Mouse (Mus musculus) G1E (cell line): ENCODE measurements at regions not wholly inside any gene's neighbourhood (a gene's known extent, or its start where the extent isn't known, plus 50 kb on each side); places are given as distances from the start of the nearest gene placed in this dataset.

ENCODE experiments used
- GATA1 ChIP-seq: IDR thresholded peaks from 2 replicates; pipeline ENCODE4 v1.6.1; 2012; ENCODE audit warnings: borderline replicate concordance, low read length, inconsistent platforms, mixed read lengths
- POLR2AphosphoS5 ChIP-seq: IDR thresholded peaks from 2 replicates; pipeline ENCODE4 v1.6.1; 2012; ENCODE audit warnings: low read depth, low read length, inconsistent platforms; ENCODE audit not compliant: insufficient replicate concordance
- TAL1 ChIP-seq: conservative IDR thresholded peaks from 2 replicates; pipeline ENCODE4 v1.6.1; 2012; ENCODE audit warnings: low read depth, low read length, inconsistent platforms, mixed read lengths

DNA sequence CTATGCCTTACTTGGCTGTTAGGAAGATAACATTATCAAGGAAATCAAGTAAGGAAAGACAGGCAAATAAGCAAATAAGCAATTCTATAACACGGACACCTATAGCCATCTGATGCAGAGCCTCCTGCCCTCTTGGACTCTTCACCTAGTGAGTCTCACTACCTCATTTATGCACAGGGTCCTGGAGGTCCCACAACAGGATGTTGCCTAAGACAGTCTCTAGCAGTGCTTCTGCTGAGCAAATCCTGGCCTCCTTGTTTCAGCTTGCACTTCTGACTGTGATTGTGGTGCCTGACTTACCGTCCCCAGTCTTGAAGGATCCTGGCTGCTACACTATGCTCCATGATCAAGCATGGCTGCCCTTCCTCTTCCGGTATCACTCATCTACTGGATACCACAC lies 518.5 kb upstream of the Arid1b start:
- TF ChIP-seq GATA1 (no peak), POLR2AphosphoS5 (no peak), TAL1 (no peak)
